Mouse (Mus musculus) liver, embryonic 12.5 days (tissue): ENCODE measurements around the gene Adam12. TPM values are rescaled to one million over a fixed set of nuclear protein-coding genes. Genes with fewer than 3 reads are reported as not detected.

Experiments
- ATAC-seq: fragments of 200-750 bp; cut with Nextera tagmentation; 2 replicates; pipeline ENCODE4 v1.8.0; 2017; ENCODE audit warnings: moderate number of reproducible peaks, mild to moderate bottlenecking, moderate library complexity
- H3K27ac ChIP-seq: fragments of 300-500 bp; sonication (generic); 2 replicates; pipeline ENCODE4 v1.5.1; 2016; ENCODE audit warnings: mild to moderate bottlenecking
- H3K27me3 ChIP-seq: fragments of 300-500 bp; sonication (generic); replicated peaks from 2 replicates; pipeline ENCODE4 v1.6.1; 2016; ENCODE audit warnings: mild to moderate bottlenecking, moderate library complexity
- H3K36me3 ChIP-seq: fragments of 300-500 bp; sonication (generic); 2 replicates; pipeline ENCODE4 v1.6.1; 2016; ENCODE audit warnings: mild to moderate bottlenecking, moderate library complexity
- H3K4me1 ChIP-seq: fragments of 300-500 bp; sonication (generic); 2 replicates; pipeline ENCODE4 v1.6.1; 2016
- H3K4me2 ChIP-seq: fragments of 300-500 bp; sonication (generic); 2 replicates; pipeline ENCODE4 v1.6.1; 2016; ENCODE audit warnings: mild to moderate bottlenecking, moderate library complexity
- H3K4me3 ChIP-seq: fragments of 300-500 bp; sonication (generic); 2 replicates; pipeline ENCODE4 v1.5.1; 2016; ENCODE audit warnings: mild to moderate bottlenecking, moderate library complexity
- H3K9ac ChIP-seq: fragments of 300-500 bp; sonication (generic); 2 replicates; pipeline ENCODE4 v1.6.1; 2016; ENCODE audit warnings: mild to moderate bottlenecking, moderate library complexity
- H3K9me3 ChIP-seq: fragments of 300-500 bp; sonication (generic); replicated peaks from 2 replicates; pipeline ENCODE4 v1.6.1; 2016; ENCODE audit warnings: mild to moderate bottlenecking, moderate library complexity
- WGBS: fragments of 180-500 bp; shearing (Covaris S2); methylation state at CpG from one replicate; pipeline ENCODE4 v1.1.7; 2016; ENCODE audit not compliant: insufficient replicate concordance; 5-methylcytosine and 5-hydroxymethylcytosine counted together
- polyA plus RNA-seq: library from polyadenylated mRNA; unstranded; fragments of >200 nt; fragmentation: Nextera tagmentation; extraction: Ambion mirVana; gene quantifications from 2 replicates; pipeline ENCODE4 v1.2.1, GENCODE M21; 2016

Gene Adam12
- polyA plus RNA-seq, 1 experiment from 2014 or later = 6.5 TPM

DNA sequence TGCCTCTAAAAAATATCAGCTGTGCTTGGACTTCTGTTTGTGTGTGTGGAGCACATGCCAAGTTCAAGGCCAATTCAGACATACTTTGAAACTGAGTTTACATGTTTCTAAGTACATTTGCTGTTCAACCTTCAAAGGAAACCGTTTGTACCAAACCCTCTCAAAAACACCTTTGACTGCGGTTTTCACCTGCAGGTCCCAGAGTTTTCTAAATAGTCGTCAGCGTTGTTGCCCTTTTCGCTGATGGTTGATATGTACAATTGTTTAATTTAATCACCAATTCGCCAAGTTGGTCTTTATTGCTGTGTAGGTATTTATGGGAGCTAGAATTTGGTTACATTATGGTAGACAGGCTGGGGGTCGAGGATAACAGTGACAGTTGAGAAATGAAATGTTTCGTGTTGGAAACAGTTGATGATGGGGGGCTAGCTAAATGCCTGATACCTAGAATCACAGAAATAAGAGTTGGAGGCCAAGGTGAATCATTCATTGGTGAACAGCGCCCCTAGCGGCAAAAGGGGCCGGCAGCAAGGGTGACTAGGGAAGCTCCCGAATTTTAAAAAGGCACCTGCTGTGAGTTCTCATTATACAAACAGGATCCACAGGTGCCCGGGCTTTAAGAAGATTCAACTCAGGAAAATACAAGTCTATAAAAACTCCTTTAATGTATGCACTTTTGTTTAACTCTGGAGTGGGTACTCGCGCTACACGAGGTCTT is 8.3 kb downstream of the Adam12 start:
- Histone ChIP-seq H3K27ac (no peak overlapping the region), H3K9ac (no peak overlapping the region), H3K4me3 (peak overlapping the region; percentile 53), H3K27me3 (peaks cover 33% of the 10 kb centered on the region), H3K36me3 (no peaks in the 10 kb centered on the region), H3K9me3 (no peaks in the 10 kb centered on the region), H3K4me2 (peak overlapping the region; percentile 60), H3K4me1 (no peaks in the 10 kb centered on the region)
- ATAC-seq = no peak
- WGBS = 23% methylated on average over 16 of the region's 16 CpGs

DNA sequence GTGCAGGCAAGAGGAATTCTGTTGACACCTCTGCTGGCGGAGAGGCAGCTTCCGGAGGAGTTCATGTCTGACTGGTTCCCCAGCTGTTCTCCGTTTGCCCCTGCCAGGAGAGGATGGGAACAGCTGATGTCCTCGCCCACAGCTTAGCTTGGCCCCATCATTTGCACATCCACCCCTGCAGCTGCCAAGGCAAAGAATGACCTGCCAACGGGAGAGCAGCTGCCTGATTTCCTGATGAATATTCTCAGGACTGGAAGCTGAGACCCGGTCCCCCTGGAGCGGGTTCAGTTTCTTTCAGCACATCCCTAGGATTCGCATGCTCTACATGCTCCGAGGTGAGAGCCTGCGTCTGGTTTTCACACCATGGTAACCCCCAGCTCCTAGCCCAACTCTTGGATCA is 24.0 kb downstream of the Adam12 start:
- no peaks in the 10 kb centered on the region for H3K4me1 ChIP-seq
- no peak for ATAC-seq
- H3K27ac ChIP-seq = no peak overlapping the region
- H3K36me3 ChIP-seq = no peaks in the 10 kb centered on the region
- WGBS = 70% methylated on average over 10 of the region's 10 CpGs
- H3K4me3 ChIP-seq = no peak overlapping the region
- no peaks in the 10 kb centered on the region for H3K9me3 ChIP-seq
- no peak overlapping the region for H3K4me2 ChIP-seq
- no peaks in the 10 kb centered on the region for H3K27me3 ChIP-seq
- H3K9ac ChIP-seq = no peak overlapping the region

DNA sequence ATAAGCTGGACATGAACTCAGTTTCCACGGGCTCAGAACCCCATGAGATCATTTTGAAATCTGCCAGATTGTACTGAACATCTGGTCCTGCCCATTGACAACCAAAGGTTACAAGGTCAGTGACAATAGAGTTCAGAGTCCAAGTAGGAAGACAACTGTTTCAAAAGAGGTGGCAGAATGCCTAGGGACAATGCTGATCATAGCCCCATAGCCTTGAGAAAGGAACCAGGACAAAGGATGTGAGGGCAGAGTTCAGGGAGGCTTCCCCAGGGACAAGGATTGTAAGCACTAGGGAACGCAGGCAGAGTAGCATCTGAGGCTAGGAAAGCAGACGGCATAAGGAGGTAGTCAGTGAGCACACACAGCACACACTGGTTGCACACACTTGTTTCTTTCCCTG is 38.9 kb downstream of the Adam12 start:
- Histone ChIP-seq H3K4me2 (no peak overlapping the region), H3K4me3 (no peak overlapping the region), H3K9ac (no peak overlapping the region), H3K4me1 (no peaks in the 10 kb centered on the region), H3K27me3 (no peaks in the 10 kb centered on the region), H3K27ac (no peak overlapping the region), H3K36me3 (no peaks in the 10 kb centered on the region), H3K9me3 (no peaks in the 10 kb centered on the region)
- WGBS = 64% methylated on average over 3 of the region's 3 CpGs
- ATAC-seq = no peak

DNA sequence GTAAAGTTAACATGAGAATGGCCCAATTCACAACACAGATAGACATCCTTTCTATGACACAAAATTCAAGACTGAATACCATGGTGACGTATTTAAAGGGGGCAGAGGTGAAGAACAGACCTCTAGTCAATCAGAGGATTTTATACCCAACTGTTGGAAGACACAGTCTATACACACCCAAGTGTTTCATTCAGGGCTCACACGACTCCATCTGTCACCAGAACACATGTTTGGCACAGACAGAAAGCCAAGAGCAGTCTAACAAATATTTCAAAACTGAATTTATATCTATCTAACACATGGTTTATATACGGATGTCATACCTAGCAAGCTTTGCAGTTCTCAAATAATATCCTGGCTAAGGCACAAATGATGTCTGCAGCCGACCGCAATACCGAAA is 41.8 kb downstream of the Adam12 start:
- Histone ChIP-seq H3K4me3 (no peak overlapping the region), H3K4me2 (no peak overlapping the region), H3K27me3 (no peaks in the 10 kb centered on the region), H3K4me1 (no peaks in the 10 kb centered on the region), H3K36me3 (no peaks in the 10 kb centered on the region), H3K27ac (no peak overlapping the region), H3K9me3 (no peaks in the 10 kb centered on the region), H3K9ac (no peak overlapping the region)
- 70% methylated on average over 6 of the region's 6 CpGs for WGBS
- no peak for ATAC-seq

DNA sequence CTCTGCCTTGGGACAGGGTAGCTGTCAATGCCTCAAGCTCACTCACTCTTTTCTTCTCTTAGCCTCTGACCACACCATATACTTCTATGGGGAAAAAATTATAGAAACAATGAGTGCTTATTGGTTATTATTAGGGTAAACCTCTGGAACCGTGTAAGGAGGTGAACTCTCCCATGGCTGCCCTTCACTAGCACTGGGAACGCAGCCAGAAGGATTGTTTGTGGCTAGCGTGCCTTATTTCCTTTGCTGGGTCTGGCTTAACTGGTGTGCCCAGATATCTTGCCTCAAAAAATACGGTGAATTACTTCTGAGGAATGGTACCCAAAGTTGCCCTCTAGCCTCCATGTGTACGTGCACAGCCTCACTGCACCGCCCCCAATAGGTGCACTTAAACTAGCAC is 43.4 kb downstream of the Adam12 start:
- Histone ChIP-seq H3K4me2 (no peak overlapping the region), H3K27ac (no peak overlapping the region), H3K9me3 (no peaks in the 10 kb centered on the region), H3K4me3 (no peak overlapping the region), H3K27me3 (no peaks in the 10 kb centered on the region), H3K9ac (no peak overlapping the region), H3K4me1 (no peaks in the 10 kb centered on the region), H3K36me3 (no peaks in the 10 kb centered on the region)
- 72% methylated on average over 6 of the region's 6 CpGs for WGBS
- ATAC-seq = no peak

DNA sequence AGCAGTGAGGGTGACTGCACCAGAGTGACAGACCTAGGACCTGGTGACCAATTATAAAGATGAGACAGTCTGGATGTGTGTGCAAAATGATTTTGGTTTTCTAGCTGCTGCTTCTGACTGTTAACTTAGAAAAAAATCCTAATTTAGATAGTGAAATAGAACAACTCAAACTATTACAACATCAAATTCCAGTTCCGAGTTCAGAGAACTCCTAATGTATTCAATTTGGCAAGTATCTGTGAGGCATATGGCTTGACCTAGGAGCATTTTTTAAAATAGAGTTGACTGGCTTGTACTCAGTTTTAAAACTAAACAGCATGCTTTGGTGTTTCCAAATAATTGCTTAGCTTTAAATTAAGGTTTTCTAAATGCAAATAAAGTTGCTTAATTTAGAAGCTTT is 44.0 kb downstream of the Adam12 start:
- 58% methylated on average over 1 of the region's 1 CpGs for WGBS
- ATAC-seq = no peak

DNA sequence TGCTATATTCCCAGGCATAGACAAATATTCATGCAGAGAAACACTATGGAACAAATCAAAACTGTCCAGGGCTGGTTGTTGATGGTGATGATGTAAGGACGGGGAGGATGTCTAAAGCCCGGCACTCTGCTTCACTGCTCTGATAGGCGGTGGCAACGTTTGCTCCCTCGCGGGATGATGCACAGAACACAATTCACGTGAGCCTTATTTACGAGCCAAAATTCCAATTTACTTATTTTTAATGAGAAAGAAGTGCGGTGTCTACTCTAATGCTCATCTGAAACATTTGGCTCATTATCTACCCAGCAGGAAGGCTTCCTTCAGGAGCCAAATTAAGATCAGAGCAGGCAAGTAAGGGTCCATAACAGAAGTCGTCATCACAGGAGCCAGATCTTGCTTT is 45.4 kb downstream of the Adam12 start:
- 79% methylated on average over 10 of the region's 10 CpGs for WGBS
- no peak overlapping the region for H3K27ac ChIP-seq
- H3K4me2 ChIP-seq = no peak overlapping the region
- H3K4me3 ChIP-seq = no peak overlapping the region
- no peak overlapping the region for H3K9ac ChIP-seq
- no peaks in the 10 kb centered on the region for H3K36me3 ChIP-seq
- H3K9me3 ChIP-seq = no peaks in the 10 kb centered on the region
- H3K4me1 ChIP-seq = no peaks in the 10 kb centered on the region
- ATAC-seq = no peak
- H3K27me3 ChIP-seq = no peaks in the 10 kb centered on the region

More for the DNA sequence above, 44.0 kb downstream of the Adam12 start:
- Histone ChIP-seq H3K27ac (no peak overlapping the region), H3K9ac (no peak overlapping the region), H3K4me1 (no peaks in the 10 kb centered on the region), H3K9me3 (no peaks in the 10 kb centered on the region), H3K4me2 (no peak overlapping the region), H3K36me3 (no peaks in the 10 kb centered on the region), H3K4me3 (no peak overlapping the region), H3K27me3 (no peaks in the 10 kb centered on the region)

DNA sequence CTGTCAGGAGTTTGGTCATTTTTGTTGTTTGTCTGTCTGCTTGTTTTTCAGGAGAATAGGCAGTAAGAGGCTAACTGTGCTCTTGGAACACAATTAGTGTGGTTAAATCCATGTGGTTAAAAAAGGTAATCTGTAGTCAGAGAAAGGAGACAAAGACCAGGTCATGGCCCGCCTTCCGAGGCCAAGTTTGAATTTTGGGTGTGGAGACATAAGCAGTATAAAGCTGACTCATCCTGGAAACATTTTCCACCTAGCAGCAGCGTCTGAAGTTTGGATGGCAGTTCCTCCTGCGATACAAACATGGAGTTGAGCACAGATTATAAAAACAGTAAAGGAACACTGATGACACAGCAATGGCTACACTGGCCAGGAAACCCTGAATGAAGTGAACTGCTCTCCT is 46.2 kb downstream of the Adam12 start:
- H3K36me3 ChIP-seq = no peaks in the 10 kb centered on the region
- H3K27me3 ChIP-seq = no peaks in the 10 kb centered on the region
- H3K4me2 ChIP-seq = no peak overlapping the region
- ATAC-seq = no peak
- H3K4me3 ChIP-seq = no peak overlapping the region
- no peak overlapping the region for H3K27ac ChIP-seq
- no peaks in the 10 kb centered on the region for H3K9me3 ChIP-seq
- H3K4me1 ChIP-seq = no peaks in the 10 kb centered on the region
- H3K9ac ChIP-seq = no peak overlapping the region
- 69% methylated on average over 4 of the region's 4 CpGs for WGBS

DNA sequence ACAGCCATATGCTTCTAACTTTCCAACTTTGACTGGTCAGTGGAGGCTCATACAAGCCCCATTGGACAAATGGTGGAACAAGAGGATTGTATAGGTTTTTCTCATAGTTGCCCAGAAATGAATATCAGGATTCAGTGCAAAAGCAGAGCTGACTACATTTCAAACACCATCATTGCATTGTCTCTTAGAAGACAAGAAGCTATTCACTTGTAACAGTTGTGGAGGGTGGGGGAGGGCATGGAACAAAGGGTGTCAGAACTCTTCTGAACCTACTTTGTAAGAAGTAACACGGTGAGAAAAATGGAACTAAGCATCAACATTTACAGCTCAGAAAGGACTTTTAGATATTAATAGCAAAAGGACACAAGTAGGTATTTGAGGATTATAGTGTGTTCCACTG is 50.2 kb downstream of the Adam12 start:
- H3K4me2 ChIP-seq = no peak overlapping the region
- ATAC-seq = no peak
- H3K9me3 ChIP-seq = no peaks in the 10 kb centered on the region
- no peak overlapping the region for H3K27ac ChIP-seq
- H3K4me3 ChIP-seq = no peak overlapping the region
- H3K4me1 ChIP-seq = no peaks in the 10 kb centered on the region
- no peaks in the 10 kb centered on the region for H3K27me3 ChIP-seq
- no peak overlapping the region for H3K9ac ChIP-seq
- WGBS = 62% methylated on average over 1 of the region's 1 CpGs
- H3K36me3 ChIP-seq = no peaks in the 10 kb centered on the region

DNA sequence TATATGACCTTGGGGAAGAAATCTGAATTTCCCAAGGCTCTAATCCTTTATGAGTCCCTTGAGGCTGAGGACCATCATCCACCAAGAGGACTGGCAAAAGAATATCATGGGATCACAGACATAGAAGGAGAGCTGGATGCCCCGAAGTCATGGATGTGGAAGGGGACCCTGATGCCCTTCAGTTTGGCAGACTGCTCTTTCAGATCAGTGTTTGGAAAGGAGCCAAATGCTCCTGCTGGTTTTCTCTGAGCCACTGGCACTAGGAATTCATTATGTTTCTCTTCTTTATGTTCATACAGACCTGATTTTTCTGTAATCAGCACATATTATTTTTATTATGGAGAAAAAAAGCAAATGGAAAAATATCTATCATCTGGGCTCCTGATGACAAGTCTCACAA is 50.9 kb downstream of the Adam12 start:
- H3K9ac ChIP-seq = no peak overlapping the region
- no peak overlapping the region for H3K27ac ChIP-seq
- H3K36me3 ChIP-seq = no peaks in the 10 kb centered on the region
- H3K4me1 ChIP-seq = no peaks in the 10 kb centered on the region
- H3K4me3 ChIP-seq = no peak overlapping the region
- no peaks in the 10 kb centered on the region for H3K9me3 ChIP-seq
- ATAC-seq = no peak
- H3K4me2 ChIP-seq = no peak overlapping the region
- H3K27me3 ChIP-seq = no peaks in the 10 kb centered on the region
- 62% methylated on average over 1 of the region's 1 CpGs for WGBS

DNA sequence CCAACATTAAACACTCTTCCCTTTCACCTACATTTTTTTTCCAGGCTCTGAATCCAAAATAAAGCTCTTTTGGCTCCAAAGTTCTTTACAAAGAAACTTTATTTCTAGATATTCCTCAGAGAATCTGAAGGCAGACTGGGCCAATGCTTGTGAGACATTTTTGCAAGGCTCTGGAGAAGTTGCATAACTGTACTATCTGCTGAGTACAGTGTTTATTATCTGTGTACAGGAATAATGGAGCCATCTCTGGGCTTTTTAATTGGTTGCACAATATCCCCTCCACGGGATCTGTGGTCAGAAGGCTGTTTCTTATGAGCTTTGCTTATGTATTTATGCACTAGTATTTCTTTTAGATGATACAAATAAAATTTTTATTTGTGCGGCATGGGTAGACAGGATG is 54.9 kb downstream of the Adam12 start:
- Histone ChIP-seq H3K9ac (no peak overlapping the region), H3K27me3 (no peaks in the 10 kb centered on the region), H3K9me3 (no peaks in the 10 kb centered on the region), H3K4me3 (no peak overlapping the region), H3K36me3 (no peaks in the 10 kb centered on the region), H3K4me2 (no peak overlapping the region), H3K4me1 (no peaks in the 10 kb centered on the region), H3K27ac (no peak overlapping the region)
- 59% methylated on average over 2 of the region's 2 CpGs for WGBS
- ATAC-seq = no peak

DNA sequence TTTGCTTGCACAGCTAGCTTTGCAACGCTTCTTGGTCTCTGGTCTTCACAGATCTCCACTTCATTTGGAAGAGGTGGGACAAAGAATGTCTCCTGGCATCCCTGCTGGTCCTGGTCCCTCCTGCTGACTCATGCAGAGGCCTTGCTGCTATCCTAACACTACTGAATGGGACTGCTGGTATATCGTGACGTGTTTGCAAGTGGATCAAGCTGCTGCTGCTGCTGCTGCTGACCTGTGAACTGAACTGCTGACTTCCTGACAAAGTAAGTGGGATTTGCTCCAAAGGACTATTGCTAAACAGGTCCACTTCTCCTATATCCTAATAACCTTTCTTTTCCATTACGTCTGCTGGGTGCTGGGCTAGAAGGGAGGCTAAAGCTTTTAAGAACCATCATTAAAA is 56.7 kb downstream of the Adam12 start:
- no peaks in the 10 kb centered on the region for H3K4me1 ChIP-seq
- no peaks in the 10 kb centered on the region for H3K27me3 ChIP-seq
- H3K4me2 ChIP-seq = no peak overlapping the region
- no peak overlapping the region for H3K4me3 ChIP-seq
- H3K36me3 ChIP-seq = no peaks in the 10 kb centered on the region
- H3K27ac ChIP-seq = no peak overlapping the region
- H3K9ac ChIP-seq = no peak overlapping the region
- 57% methylated on average over 4 of the region's 4 CpGs for WGBS
- ATAC-seq = no peak
- H3K9me3 ChIP-seq = no peaks in the 10 kb centered on the region

DNA sequence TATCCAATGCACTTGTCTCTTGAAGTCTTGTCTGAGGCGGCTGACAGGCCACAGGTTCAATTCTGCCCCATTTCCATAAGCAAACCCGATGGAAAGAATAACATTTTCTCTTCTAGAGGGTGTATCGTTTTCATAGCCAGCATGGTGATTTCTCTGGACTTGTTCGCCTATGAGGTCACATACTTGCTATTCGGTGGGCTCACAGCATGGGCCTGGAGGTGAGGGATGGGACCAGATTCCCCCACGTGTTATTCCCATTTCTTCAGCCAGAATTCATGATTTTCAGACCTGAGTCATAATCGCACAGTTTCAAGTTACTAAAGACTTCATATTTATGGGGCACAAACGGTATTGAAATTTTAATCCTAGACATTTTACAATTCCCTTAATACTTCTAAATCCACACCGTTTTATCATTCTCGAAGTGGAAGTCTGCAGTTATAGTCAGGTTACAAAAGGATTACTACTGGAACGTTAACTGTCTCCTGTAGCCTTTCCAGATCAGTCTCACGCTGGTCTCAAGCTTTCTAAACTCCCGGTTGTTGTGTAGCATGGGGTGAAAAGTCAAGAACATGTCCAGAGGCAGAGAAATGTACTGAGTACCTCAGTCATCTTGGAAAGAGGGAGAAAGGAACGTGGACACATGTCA is 58.4 kb downstream of the Adam12 start:
- Histone ChIP-seq H3K4me2 (no peak overlapping the region), H3K27ac (no peak overlapping the region), H3K9me3 (no peaks in the 10 kb centered on the region), H3K36me3 (no peaks in the 10 kb centered on the region), H3K9ac (no peak overlapping the region), H3K4me3 (no peak overlapping the region), H3K27me3 (no peaks in the 10 kb centered on the region), H3K4me1 (no peaks in the 10 kb centered on the region)
- ATAC-seq = no peak
- WGBS = 66% methylated on average over 14 of the region's 14 CpGs
